Mouse (Mus musculus): ENCODE results near the gene Trappc1. TPM values are rescaled to one million over a fixed set of nuclear protein-coding genes. Genes with fewer than 3 reads are reported as not detected.

The Trappc1 gene
- total and polyA plus RNA-seq, 2 experiments from 2014 or later, result 157 to 173 TPM

- Histone ChIP-seq H3K27me3 (ENCODE audit: insufficient read depth, low read length) (no peaks in the 10 kb centered on the region), H3K27ac (no peak overlapping the region), H3K4me3 (ENCODE audit: low read length) (no peak overlapping the region), H3K9me3 (ENCODE audit: low read length) (no peaks in the 10 kb centered on the region), H3K36me3 (ENCODE audit: insufficient read depth, low read length) (peaks cover 45% of the 10 kb centered on the region), H3K9ac (replicated peaks; ENCODE audit: low read length) (no peak overlapping the region), H3K4me2 (ENCODE audit: low read depth, low read length) (no peak overlapping the region), H3K4me1 (ENCODE audit: insufficient read depth, low read length) (peaks cover 21% of the 10 kb centered on the region)
- TF ChIP-seq CTCF (IDR thresholded peaks at IDR 0.05; ENCODE audit: low read depth), result 0 out of 2 replicates have a peak, but pooled peaks have one; percentile 4
- no peak for DNase-seq (ENCODE audit: low spot score)
- no peak for ATAC-seq
- 78% methylated on average over 2 of the region's 2 CpGs for WGBS
Observed at GRCm38 (mm10) chr11:69362479-69362878, 38.7 kb downstream of the Trappc1 start.

- Histone ChIP-seq H3K36me3 (ENCODE audit: insufficient read depth, low read length) (peaks cover 26% of the 10 kb centered on the region), H3K27ac (peak overlapping the region; percentile 88), H3K9ac (replicated peaks; ENCODE audit: low read length) (0 out of 2 replicates have a peak overlapping the region, but pooled peaks have one; percentile 28), H3K9me3 (ENCODE audit: low read length) (no peaks in the 10 kb centered on the region), H3K4me1 (ENCODE audit: insufficient read depth, low read length) (peaks cover 21% of the 10 kb centered on the region), H3K4me3 (ENCODE audit: low read length) (0 out of 2 replicates have a peak overlapping the region, but pooled peaks have one; percentile 2), H3K27me3 (ENCODE audit: insufficient read depth, low read length) (no peaks in the 10 kb centered on the region), H3K4me2 (ENCODE audit: low read depth, low read length) (peak overlapping the region; percentile 93)
- 32% methylated on average over 8 of the region's 8 CpGs for WGBS
- no peak for DNase-seq (ENCODE audit: low spot score)
- ATAC-seq, result no peak
- no peak for TF ChIP-seq CTCF (IDR thresholded peaks at IDR 0.05; ENCODE audit: low read depth)
Observed at GRCm38 (mm10) chr11:69364376-69364775, 40.6 kb downstream of the Trappc1 start.

GRCm38 (mm10) chr11:69364910-69365309, 41.1 kb downstream of the Trappc1 start:
- 3% methylated on average over 6 of the region's 6 CpGs for WGBS
- H3K4me1 ChIP-seq (ENCODE audit: insufficient read depth, low read length), result peaks cover 21% of the 10 kb centered on the region
- peak; percentile 76 for ATAC-seq
- peaks cover 20% of the 10 kb centered on the region for H3K36me3 ChIP-seq (ENCODE audit: insufficient read depth, low read length)
- peak; percentile 94 for DNase-seq (ENCODE audit: low spot score)
- no peak overlapping the region for H3K9ac ChIP-seq (replicated peaks; ENCODE audit: low read length)
- H3K27me3 ChIP-seq (ENCODE audit: insufficient read depth, low read length), result no peaks in the 10 kb centered on the region
- H3K9me3 ChIP-seq (ENCODE audit: low read length), result no peaks in the 10 kb centered on the region
- peak overlapping the region; percentile 93 for H3K4me2 ChIP-seq (ENCODE audit: low read depth, low read length)
- TF ChIP-seq CTCF (IDR thresholded peaks at IDR 0.05; ENCODE audit: low read depth), result 0 out of 2 replicates have a peak, but pooled peaks have one; percentile 8
- H3K27ac ChIP-seq, result peak overlapping the region; percentile 88
- 0 out of 2 replicates have a peak overlapping the region, but pooled peaks have one; percentile 2 for H3K4me3 ChIP-seq (ENCODE audit: low read length)

GRCm38 (mm10) chr11:69365722-69366121, 41.9 kb downstream of the Trappc1 start:
- Histone ChIP-seq H3K27ac (peak overlapping the region; percentile 88), H3K4me2 (ENCODE audit: low read depth, low read length) (peak overlapping the region; percentile 93), H3K4me3 (ENCODE audit: low read length) (peak overlapping the region; percentile 79), H3K4me1 (ENCODE audit: insufficient read depth, low read length) (peaks cover 23% of the 10 kb centered on the region), H3K27me3 (ENCODE audit: insufficient read depth, low read length) (no peaks in the 10 kb centered on the region), H3K9ac (replicated peaks; ENCODE audit: low read length) (peak overlapping the region; percentile 35), H3K36me3 (ENCODE audit: insufficient read depth, low read length) (peaks cover 13% of the 10 kb centered on the region; the same call in 1 of the 2 replicates), H3K9me3 (ENCODE audit: low read length) (no peaks in the 10 kb centered on the region)
- no peak for TF ChIP-seq CTCF (IDR thresholded peaks at IDR 0.05; ENCODE audit: low read depth)
- no peak for ATAC-seq
- no peak for DNase-seq (ENCODE audit: low spot score)
- WGBS, result 22% methylated on average over 6 of the region's 6 CpGs

- Histone ChIP-seq H3K27me3 (ENCODE audit: insufficient read depth, low read length) (no peaks in the 10 kb centered on the region), H3K4me2 (ENCODE audit: low read depth, low read length) (peak overlapping the region; percentile 93), H3K9ac (replicated peaks; ENCODE audit: low read length) (peak overlapping the region; percentile 99), H3K4me3 (ENCODE audit: low read length) (peak overlapping the region; percentile 79), H3K27ac (peak overlapping the region; percentile 88), H3K9me3 (ENCODE audit: low read length) (no peaks in the 10 kb centered on the region), H3K4me1 (ENCODE audit: insufficient read depth, low read length) (peaks cover 28% of the 10 kb centered on the region), H3K36me3 (ENCODE audit: insufficient read depth, low read length) (peaks cover 7% of the 10 kb centered on the region; the same call in 1 of the 2 replicates)
- ATAC-seq (peak; percentile 81), DNase-seq (ENCODE audit: low spot score) (peak; percentile 97)
- WGBS, result 1% methylated on average over 26 of the region's 26 CpGs
- peak; percentile 31 for TF ChIP-seq CTCF (IDR thresholded peaks at IDR 0.05; ENCODE audit: low read depth)
Observed at GRCm38 (mm10) chr11:69366157-69366854, 42.5 kb downstream of the Trappc1 start.

GRCm38 (mm10) chr11:69366855-69367615, 43.3 kb downstream of the Trappc1 start:
- H3K4me3 ChIP-seq (ENCODE audit: low read length), result peak overlapping the region; percentile 79
- peak overlapping the region; percentile 93 for H3K4me2 ChIP-seq (ENCODE audit: low read depth, low read length)
- WGBS, result under 1% methylated on average over 22 of the region's 22 CpGs
- peak overlapping the region; percentile 99 for H3K9ac ChIP-seq (replicated peaks; ENCODE audit: low read length)
- no peaks in the 10 kb centered on the region for H3K27me3 ChIP-seq (ENCODE audit: insufficient read depth, low read length)
- peaks cover 3% of the 10 kb centered on the region; the same call in 1 of the 2 replicates for H3K36me3 ChIP-seq (ENCODE audit: insufficient read depth, low read length)
- no peak for DNase-seq (ENCODE audit: low spot score)
- peak overlapping the region; percentile 88 for H3K27ac ChIP-seq
- no peak for ATAC-seq
- TF ChIP-seq CTCF (IDR thresholded peaks at IDR 0.05; ENCODE audit: low read depth), result no peak
- peaks cover 29% of the 10 kb centered on the region for H3K4me1 ChIP-seq (ENCODE audit: insufficient read depth, low read length)
- H3K9me3 ChIP-seq (ENCODE audit: low read length), result no peaks in the 10 kb centered on the region

Measured in hindbrain, postnatal 0 days (tissue).